Comparison of ENCODE assay signal across 27 mouse cellular contexts in genomic region chr14:21563584-21564118, GRCm38 (mm10).
DNase-seq lines count a peak whose midpoint lies in the region; ATAC-seq and TF ChIP-seq lines count a peak whose summit lies in the region.
"Had no signal": no experiment of that assay in that cellular context is flagged by ENCODE, and none has a peak within 500 bp of the region (broad histone marks: within the 10 kb centered on the region; RNA-seq: fewer than 3 reads in every experiment).

No protein-coding gene starts in this region.

- H3K27me3 ChIP-seq in kidney, embryonic 15.5 days: no peaks in the 10 kb centered on the region
- H3K27me3 ChIP-seq in midbrain, embryonic 13.5 days: no peaks in the 10 kb centered on the region
- no peaks in the 10 kb centered on the region for H3K27me3 ChIP-seq in midbrain, postnatal 0 days (ENCODE audit: insufficient read depth, low read length)
- H3K27me3 ChIP-seq in neural tube, embryonic 13.5 days: no peaks in the 10 kb centered on the region
- H3K27me3 ChIP-seq in neural tube, embryonic 15.5 days (replicated peaks): no peaks in the 10 kb centered on the region
- H3K27me3 ChIP-seq: embryonic facial prominence, embryonic 12.5 days; embryonic facial prominence, embryonic 15.5 days; forebrain, embryonic 13.5 days; heart, embryonic 13.5 days had no signal

- no peaks in the 10 kb centered on the region for H3K9me3 ChIP-seq in kidney, embryonic 15.5 days (replicated peaks)
- no peaks in the 10 kb centered on the region for H3K9me3 ChIP-seq in midbrain, embryonic 13.5 days
- H3K9me3 ChIP-seq in midbrain, postnatal 0 days (ENCODE audit: low read length): no peaks in the 10 kb centered on the region
- no peaks in the 10 kb centered on the region for H3K9me3 ChIP-seq in neural tube, embryonic 13.5 days
- H3K9me3 ChIP-seq in neural tube, embryonic 15.5 days (replicated peaks): no peaks in the 10 kb centered on the region
- H3K9me3 ChIP-seq: embryonic facial prominence, embryonic 12.5 days; embryonic facial prominence, embryonic 15.5 days; forebrain, embryonic 13.5 days; heart, embryonic 10.5 days; heart, embryonic 13.5 days had no signal

- no peaks in the 10 kb centered on the region for H3K36me3 ChIP-seq in kidney, embryonic 15.5 days
- no peaks in the 10 kb centered on the region for H3K36me3 ChIP-seq in midbrain, embryonic 13.5 days
- H3K36me3 ChIP-seq in midbrain, postnatal 0 days (ENCODE audit: insufficient read depth, low read length): no peaks in the 10 kb centered on the region
- H3K36me3 ChIP-seq in neural tube, embryonic 13.5 days: no peaks in the 10 kb centered on the region
- H3K36me3 ChIP-seq in neural tube, embryonic 15.5 days: no peaks in the 10 kb centered on the region
- H3K36me3 ChIP-seq: embryonic facial prominence, embryonic 12.5 days; embryonic facial prominence, embryonic 15.5 days; heart, embryonic 10.5 days; heart, embryonic 13.5 days had no signal

- no peak for TF ChIP-seq CTCF in midbrain, postnatal 0 days (IDR thresholded peaks at IDR 0.05)

- 0 out of 2 replicates have a peak, but pooled peaks have one; percentile 40 for ATAC-seq in kidney, embryonic 15.5 days (replicated peaks; ENCODE audit: low FRiP score)
- ATAC-seq in midbrain, embryonic 13.5 days: peak; percentile 81
- no peak for ATAC-seq in midbrain, postnatal 0 days (ENCODE audit: low FRiP score)
- no peak for ATAC-seq in neural tube, embryonic 13.5 days (ENCODE audit: low read depth)
- no peak for ATAC-seq in neural tube, embryonic 15.5 days (ENCODE audit: low FRiP score)
- ATAC-seq: activated CD4-positive, CD25-positive, alpha-beta regulatory T cell, adult 4 months; forebrain, embryonic 13.5 days; forebrain, embryonic 16.5 days; hindbrain, postnatal 0 days had no signal

- no peak overlapping the region for H3K9ac ChIP-seq in kidney, embryonic 15.5 days
- no peak overlapping the region for H3K9ac ChIP-seq in midbrain, embryonic 13.5 days (replicated peaks)
- no peak overlapping the region for H3K9ac ChIP-seq in midbrain, postnatal 0 days (replicated peaks; ENCODE audit: low read length, poor library complexity, severe bottlenecking)
- no peak overlapping the region for H3K9ac ChIP-seq in neural tube, embryonic 13.5 days
- H3K9ac ChIP-seq in neural tube, embryonic 15.5 days (replicated peaks): no peak overlapping the region
- H3K9ac ChIP-seq: embryonic facial prominence, embryonic 12.5 days; embryonic facial prominence, embryonic 15.5 days; forebrain, embryonic 13.5 days; heart, embryonic 13.5 days; hindbrain, embryonic 14.5 days had no signal

- no peak overlapping the region for H3K4me2 ChIP-seq in kidney, embryonic 15.5 days
- H3K4me2 ChIP-seq in midbrain, embryonic 13.5 days (replicated peaks): no peak overlapping the region
- H3K4me2 ChIP-seq in midbrain, postnatal 0 days (ENCODE audit: low read depth, low read length, poor library complexity, severe bottlenecking): no peak overlapping the region
- H3K4me2 ChIP-seq in neural tube, embryonic 13.5 days: no peak overlapping the region
- no peak overlapping the region for H3K4me2 ChIP-seq in neural tube, embryonic 15.5 days
- H3K4me2 ChIP-seq: embryonic facial prominence, embryonic 12.5 days; embryonic facial prominence, embryonic 15.5 days; forebrain, embryonic 13.5 days; heart, embryonic 13.5 days; hindbrain, embryonic 14.5 days had no signal

- peaks cover 22% of the 10 kb centered on the region for H3K4me1 ChIP-seq in kidney, embryonic 15.5 days
- H3K4me1 ChIP-seq in midbrain, embryonic 13.5 days (replicated peaks): peaks cover 42% of the 10 kb centered on the region
- H3K4me1 ChIP-seq in midbrain, postnatal 0 days (ENCODE audit: insufficient read depth, low read length): peaks cover 2% of the 10 kb centered on the region; the same call in 1 of the 2 replicates
- H3K4me1 ChIP-seq in neural tube, embryonic 13.5 days (replicated peaks): peaks cover 37% of the 10 kb centered on the region
- H3K4me1 ChIP-seq in neural tube, embryonic 15.5 days: peaks cover 23% of the 10 kb centered on the region

- no peak overlapping the region; the same call in 1 of the 2 replicates for H3K27ac ChIP-seq in kidney, embryonic 15.5 days
- H3K27ac ChIP-seq in midbrain, embryonic 13.5 days: peak overlapping the region; percentile 32; the same call in 1 of the 2 replicates
- H3K27ac ChIP-seq in midbrain, postnatal 0 days (ENCODE audit: low read depth, low read length): no peak overlapping the region
- H3K27ac ChIP-seq in neural tube, embryonic 13.5 days (replicated peaks): 0 out of 2 replicates have a peak overlapping the region, but pooled peaks have one; percentile 3
- H3K27ac ChIP-seq in neural tube, embryonic 15.5 days (replicated peaks): no peak overlapping the region
- H3K27ac ChIP-seq: embryonic facial prominence, embryonic 12.5 days; embryonic facial prominence, embryonic 15.5 days; forebrain, embryonic 13.5 days; heart, adult 2 months; heart, embryonic 13.5 days; hindbrain, postnatal 0 days had no signal

- 45% methylated on average over 4 of the region's 4 CpGs for whole genome bisulfite sequencing in kidney, embryonic 15.5 days
- WGBS in midbrain, embryonic 13.5 days: 58% methylated on average over 4 of the region's 4 CpGs
- 52% methylated on average over 4 of the region's 4 CpGs for WGBS in midbrain, postnatal 0 days
- 69% methylated on average over 4 of the region's 4 CpGs for WGBS in neural tube, embryonic 13.5 days
- WGBS in neural tube, embryonic 15.5 days: 78% methylated on average over 4 of the region's 4 CpGs

- no peak overlapping the region for H3K4me3 ChIP-seq in kidney, embryonic 15.5 days (replicated peaks)
- no peak overlapping the region for H3K4me3 ChIP-seq in midbrain, embryonic 13.5 days (replicated peaks)
- H3K4me3 ChIP-seq in midbrain, postnatal 0 days (ENCODE audit: low read depth, low read length): no peak overlapping the region
- H3K4me3 ChIP-seq in neural tube, embryonic 13.5 days: no peak overlapping the region
- H3K4me3 ChIP-seq in neural tube, embryonic 15.5 days (replicated peaks): no peak overlapping the region
- H3K4me3 ChIP-seq: embryonic facial prominence, embryonic 12.5 days; embryonic facial prominence, embryonic 15.5 days; forebrain, embryonic 13.5 days; heart, adult 2 months; heart, embryonic 10.5 days; heart, embryonic 13.5 days had no signal

- DNase-seq in embryo, embryonic 10.5 days (ENCODE audit: low spot score): peak; percentile 26
- DNase-seq in embryo, embryonic 9.5 days (ENCODE audit: extremely low spot score): no peak
- no peak for DNase-seq in kidney, postnatal 4 days
- no peak for DNase-seq in midbrain, postnatal 0 days (ENCODE audit: low spot score)
- DNase-seq: adrenal gland, adult 8-10 months; adrenal gland, postnatal 25 days; cerebellum, adult 18-20 months; cerebellum, adult 9-10 months; cerebellum, postnatal 14 days; gastrocnemius, postnatal 10 days; gastrocnemius, postnatal 36 days; heart, adult 2 months; heart, postnatal 14 days; heart, postnatal 4 days had no signal

Comparison
In these comparisons a context has a peak if more than half of its experiments do, and no peak if none do; other contexts are left out.
1. ATAC-seq: peak in kidney, embryonic 15.5 days (single experiment) and midbrain, embryonic 13.5 days (single experiment); none in midbrain, postnatal 0 days (single experiment), neural tube, embryonic 13.5 days (single experiment) and neural tube, embryonic 15.5 days (single experiment).
2. H3K27ac ChIP-seq: peak in midbrain, embryonic 13.5 days (single experiment) and neural tube, embryonic 13.5 days (single experiment); none in kidney, embryonic 15.5 days (single experiment), midbrain, postnatal 0 days (single experiment) and neural tube, embryonic 15.5 days (single experiment).